Mouse (Mus musculus): ENCODE data around the gene Asb6. TPM values are rescaled to one million over a fixed set of nuclear protein-coding genes. Genes with fewer than 3 reads are reported as not detected.

Asb6 gene
- polyA plus RNA-seq, 1 experiment from 2014 or later: 42.5 TPM

DNA sequence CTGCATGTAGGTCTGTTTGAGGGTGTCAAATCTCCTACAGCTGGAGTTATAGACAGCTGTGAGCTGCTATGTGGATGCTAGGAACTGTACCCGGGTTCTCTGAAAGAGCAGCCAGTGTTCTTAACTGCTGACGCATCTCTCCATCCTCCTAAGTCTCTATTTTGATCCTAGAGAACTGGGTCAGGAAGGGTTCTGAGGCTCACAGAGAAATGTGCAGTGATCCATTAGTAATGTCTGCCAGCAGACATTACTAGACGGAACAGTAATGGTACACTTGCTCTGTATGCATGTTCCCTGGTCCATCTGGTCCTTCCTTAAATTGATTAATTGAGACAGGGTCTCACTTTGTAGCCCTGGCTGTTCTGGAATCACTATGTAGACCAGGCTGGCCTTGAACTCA, 30.7 kb downstream of the Asb6 start:
- H3K9me3 ChIP-seq (ENCODE audit: control insufficient read depth, low read length): no peaks in the 10 kb centered on the region
- H3K9ac ChIP-seq (ENCODE audit: low read length): no peak overlapping the region
- DNase-seq (ENCODE audit: low spot score) (no peak), ATAC-seq (replicated peaks; ENCODE audit: low FRiP score) (no peak)
- H3K27ac ChIP-seq (ENCODE audit: low read depth, low read length): no peak overlapping the region
- WGBS: 77% methylated on average over 3 of the region's 3 CpGs
- peaks cover 17% of the 10 kb centered on the region; the same call in 1 of the 2 replicates for H3K4me1 ChIP-seq (replicated peaks; ENCODE audit: control insufficient read depth, insufficient read depth, low read length)
- peaks cover 17% of the 10 kb centered on the region for H3K27me3 ChIP-seq (ENCODE audit: control insufficient read depth, insufficient read depth, low read length)
- H3K4me2 ChIP-seq (ENCODE audit: low read depth, low read length, severe bottlenecking): no peak overlapping the region
- no peaks in the 10 kb centered on the region for H3K36me3 ChIP-seq (ENCODE audit: control insufficient read depth, insufficient read depth, low read length)
- no peak overlapping the region for H3K4me3 ChIP-seq (ENCODE audit: low read depth, low read length)

DNA sequence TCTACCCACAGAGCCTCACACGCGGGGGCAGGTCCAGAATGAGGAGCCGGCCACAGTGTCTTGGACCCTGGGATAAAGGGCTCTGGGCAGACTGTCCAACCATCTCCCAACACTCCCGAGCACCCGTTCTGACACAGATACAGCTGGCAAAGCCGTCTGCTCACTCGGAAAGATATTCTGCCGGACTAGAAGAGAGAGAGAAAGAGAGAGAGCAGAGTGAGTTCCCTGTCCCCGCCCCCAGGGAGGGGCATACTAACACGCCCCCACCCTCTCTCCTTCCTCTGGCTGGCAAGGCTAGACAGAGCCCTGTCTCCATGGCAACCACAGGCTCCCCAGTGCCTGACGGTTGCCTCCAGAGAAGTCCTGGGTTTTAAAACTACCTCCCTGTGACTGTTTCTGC, 33.8 kb downstream of the Asb6 start:
- Histone ChIP-seq H3K9ac (ENCODE audit: low read length) (peak overlapping the region; percentile 32; the same call in 1 of the 2 replicates), H3K9me3 (ENCODE audit: control insufficient read depth, low read length) (no peaks in the 10 kb centered on the region), H3K4me2 (ENCODE audit: low read depth, low read length, severe bottlenecking) (peak overlapping the region; percentile 48), H3K36me3 (ENCODE audit: control insufficient read depth, insufficient read depth, low read length) (no peaks in the 10 kb centered on the region), H3K27me3 (ENCODE audit: control insufficient read depth, insufficient read depth, low read length) (peaks cover 10% of the 10 kb centered on the region), H3K27ac (ENCODE audit: low read depth, low read length) (peak overlapping the region; percentile 46; the same call in 1 of the 2 replicates), H3K4me1 (replicated peaks; ENCODE audit: control insufficient read depth, insufficient read depth, low read length) (peaks cover 15% of the 10 kb centered on the region), H3K4me3 (ENCODE audit: low read depth, low read length) (0 out of 2 replicates have a peak overlapping the region, but pooled peaks have one; percentile 2)
- peak; percentile 75 for ATAC-seq (replicated peaks; ENCODE audit: low FRiP score)
- WGBS: 6% methylated on average over 11 of the region's 11 CpGs
- peak; percentile 90 for DNase-seq (ENCODE audit: low spot score)

DNA sequence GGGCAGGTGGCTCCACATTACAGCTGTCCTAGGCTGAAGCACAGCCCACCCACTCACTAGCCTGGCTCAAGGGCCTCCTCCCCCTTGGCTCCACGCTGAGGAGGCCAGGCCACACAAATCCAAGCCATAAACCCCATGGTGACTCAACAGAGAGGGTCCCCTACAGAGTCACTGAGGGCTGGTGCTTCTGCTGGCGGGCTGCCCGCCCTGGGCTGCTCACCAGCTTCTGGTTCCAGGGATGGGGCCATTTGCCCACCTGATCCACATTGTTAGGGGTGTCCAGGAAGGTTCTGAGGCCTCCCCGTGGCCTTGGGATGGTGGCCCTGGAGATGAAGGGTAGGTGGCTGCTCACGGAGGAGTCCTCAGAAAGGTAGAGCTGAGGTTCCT, 34.3 kb downstream of the Asb6 start:
- peak; percentile 11; the same call in 1 of the 2 replicates for ATAC-seq (replicated peaks; ENCODE audit: low FRiP score)
- Histone ChIP-seq H3K9ac (ENCODE audit: low read length) (peak overlapping the region; percentile 42; the same call in 1 of the 2 replicates), H3K36me3 (ENCODE audit: control insufficient read depth, insufficient read depth, low read length) (no peaks in the 10 kb centered on the region), H3K4me3 (ENCODE audit: low read depth, low read length) (0 out of 2 replicates have a peak overlapping the region, but pooled peaks have one; percentile 2), H3K4me2 (ENCODE audit: low read depth, low read length, severe bottlenecking) (peak overlapping the region; percentile 48), H3K4me1 (replicated peaks; ENCODE audit: control insufficient read depth, insufficient read depth, low read length) (peaks cover 15% of the 10 kb centered on the region), H3K9me3 (ENCODE audit: control insufficient read depth, low read length) (no peaks in the 10 kb centered on the region), H3K27me3 (ENCODE audit: control insufficient read depth, insufficient read depth, low read length) (peaks cover 7% of the 10 kb centered on the region), H3K27ac (ENCODE audit: low read depth, low read length) (peak overlapping the region; percentile 46; the same call in 1 of the 2 replicates)
- 52% methylated on average over 5 of the region's 5 CpGs for WGBS
- DNase-seq (ENCODE audit: low spot score): no peak

DNA sequence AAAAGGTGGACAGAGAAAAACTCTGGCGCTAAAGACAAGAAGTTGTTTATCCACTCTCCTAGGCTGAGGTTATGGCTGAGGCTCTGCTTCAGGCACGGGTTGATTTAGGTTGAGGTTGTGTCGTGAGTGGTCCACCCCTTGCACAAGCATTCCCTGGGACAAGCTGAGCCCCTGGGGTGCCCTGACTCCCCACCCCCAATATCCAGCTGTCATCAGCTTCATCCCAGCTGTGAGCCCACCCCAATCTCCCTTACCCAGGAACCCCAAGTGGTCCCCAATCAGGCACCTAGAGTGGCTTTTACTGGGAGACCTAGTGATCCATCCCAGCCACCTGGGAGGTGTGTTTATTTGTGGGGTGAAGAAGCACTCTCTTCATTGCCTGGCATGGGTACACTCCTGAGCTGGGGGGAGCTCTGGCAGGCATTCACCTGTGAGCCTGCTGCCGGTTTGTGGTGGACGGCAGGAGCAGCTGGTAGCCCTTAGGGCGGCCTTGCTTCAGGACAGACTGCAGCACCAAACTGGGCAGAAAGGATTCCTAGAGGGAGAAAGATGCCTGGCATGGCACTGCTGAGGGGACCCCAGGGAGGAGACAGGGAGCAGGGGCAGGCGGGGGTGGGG, 34.8 kb downstream of the Asb6 start:
- Histone ChIP-seq H3K4me2 (ENCODE audit: low read depth, low read length, severe bottlenecking) (peak overlapping the region; percentile 67; the same call in 1 of the 2 replicates), H3K36me3 (ENCODE audit: control insufficient read depth, insufficient read depth, low read length) (no peaks in the 10 kb centered on the region), H3K4me3 (ENCODE audit: low read depth, low read length) (peak overlapping the region; percentile 32; the same call in 1 of the 2 replicates), H3K27me3 (ENCODE audit: control insufficient read depth, insufficient read depth, low read length) (peaks cover 2% of the 10 kb centered on the region; the same call in 1 of the 2 replicates), H3K4me1 (replicated peaks; ENCODE audit: control insufficient read depth, insufficient read depth, low read length) (peaks cover 15% of the 10 kb centered on the region), H3K9me3 (ENCODE audit: control insufficient read depth, low read length) (no peaks in the 10 kb centered on the region), H3K9ac (ENCODE audit: low read length) (peak overlapping the region; percentile 68; the same call in 1 of the 2 replicates), H3K27ac (ENCODE audit: low read depth, low read length) (no peak overlapping the region)
- ATAC-seq (replicated peaks; ENCODE audit: low FRiP score) (no peak), DNase-seq (ENCODE audit: low spot score) (no peak)
- 62% methylated on average over 7 of the region's 7 CpGs for WGBS

DNA sequence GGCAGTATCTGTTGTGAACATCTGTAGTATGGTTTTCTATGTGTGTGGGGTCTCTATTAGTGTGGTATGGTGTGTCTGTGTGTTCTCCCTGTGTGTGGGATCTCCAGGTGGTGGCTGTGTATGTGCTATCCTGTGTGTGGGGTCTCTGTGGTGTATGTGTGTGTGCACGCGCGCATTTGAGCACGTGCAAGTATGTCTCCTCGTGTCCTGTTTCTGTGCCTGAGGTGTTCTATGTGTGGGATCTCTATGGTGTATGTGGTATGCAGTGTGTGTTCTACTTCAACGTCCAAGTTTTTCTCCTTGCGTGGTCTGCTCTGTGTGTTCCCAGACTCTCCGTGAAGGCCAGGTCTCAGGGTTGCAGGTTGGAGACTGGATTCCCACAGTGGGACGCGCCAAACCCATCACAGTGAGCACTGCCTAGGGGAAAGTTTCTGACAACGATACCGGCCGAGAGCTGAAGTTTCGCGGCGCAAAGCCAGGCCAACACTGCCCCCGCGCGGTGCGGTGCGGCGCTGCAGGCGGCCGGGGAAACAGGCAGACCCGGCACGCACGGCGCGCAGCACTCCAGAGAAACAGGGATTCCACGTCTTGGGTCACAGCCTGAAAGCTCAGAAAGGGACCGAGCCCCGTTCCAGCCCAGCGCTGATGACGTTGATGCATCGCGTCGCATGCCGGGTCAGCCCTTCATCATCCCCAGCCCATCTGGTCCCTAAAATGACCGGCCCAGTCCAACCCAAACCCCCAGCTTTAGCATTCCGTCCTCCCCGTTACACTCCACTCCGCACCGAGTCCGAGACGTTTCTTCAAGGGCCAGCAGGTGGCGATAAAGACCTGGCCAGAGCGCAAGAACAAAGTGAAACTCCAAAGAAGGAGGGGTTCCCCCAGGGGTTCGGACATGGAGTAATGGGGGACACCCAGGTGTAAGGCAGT, 35.7 kb downstream of the Asb6 start:
- DNase-seq (ENCODE audit: low spot score): peak; percentile 98
- peak overlapping the region; percentile 67 for H3K4me2 ChIP-seq (ENCODE audit: low read depth, low read length, severe bottlenecking)
- no peaks in the 10 kb centered on the region for H3K27me3 ChIP-seq (ENCODE audit: control insufficient read depth, insufficient read depth, low read length)
- peak overlapping the region; percentile 32 for H3K4me3 ChIP-seq (ENCODE audit: low read depth, low read length)
- peak overlapping the region; percentile 68 for H3K9ac ChIP-seq (ENCODE audit: low read length)
- H3K27ac ChIP-seq (ENCODE audit: low read depth, low read length): peak overlapping the region; percentile 71
- 6% methylated on average over 48 of the region's 48 CpGs for WGBS
- no peaks in the 10 kb centered on the region for H3K9me3 ChIP-seq (ENCODE audit: control insufficient read depth, low read length)
- ATAC-seq (replicated peaks; ENCODE audit: low FRiP score): peak; percentile 76
- no peaks in the 10 kb centered on the region for H3K36me3 ChIP-seq (ENCODE audit: control insufficient read depth, insufficient read depth, low read length)
- peaks cover 15% of the 10 kb centered on the region for H3K4me1 ChIP-seq (replicated peaks; ENCODE audit: control insufficient read depth, insufficient read depth, low read length)

DNA sequence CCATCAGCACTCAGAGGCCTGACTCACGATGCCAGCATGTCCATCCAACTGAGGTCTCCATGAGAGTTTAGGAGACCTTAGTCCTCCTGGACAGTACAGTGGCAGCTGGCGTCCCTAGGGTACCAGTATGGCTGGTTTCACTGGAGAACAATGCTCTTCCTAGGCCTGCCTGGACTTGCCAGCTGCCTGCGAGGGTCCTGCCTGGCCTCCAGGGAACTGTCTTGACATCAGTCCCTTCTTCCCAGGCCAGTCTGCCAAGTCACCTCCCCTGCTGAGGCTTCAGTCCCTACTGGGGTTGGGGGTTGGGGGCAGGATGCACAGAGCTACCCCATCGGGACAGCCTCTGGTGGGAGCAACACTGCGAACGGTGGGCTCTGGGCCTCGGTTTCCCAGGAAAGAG, 38.1 kb downstream of the Asb6 start:
- Histone ChIP-seq H3K4me1 (replicated peaks; ENCODE audit: control insufficient read depth, insufficient read depth, low read length) (peaks cover 18% of the 10 kb centered on the region), H3K9ac (ENCODE audit: low read length) (no peak overlapping the region), H3K4me2 (ENCODE audit: low read depth, low read length, severe bottlenecking) (no peak overlapping the region), H3K36me3 (ENCODE audit: control insufficient read depth, insufficient read depth, low read length) (no peaks in the 10 kb centered on the region), H3K9me3 (ENCODE audit: control insufficient read depth, low read length) (no peaks in the 10 kb centered on the region), H3K4me3 (ENCODE audit: low read depth, low read length) (no peak overlapping the region), H3K27me3 (ENCODE audit: control insufficient read depth, insufficient read depth, low read length) (no peaks in the 10 kb centered on the region), H3K27ac (ENCODE audit: low read depth, low read length) (no peak overlapping the region)
- DNase-seq (ENCODE audit: low spot score): no peak
- 89% methylated on average over 7 of the region's 7 CpGs for WGBS
- ATAC-seq (replicated peaks; ENCODE audit: low FRiP score): no peak

DNA sequence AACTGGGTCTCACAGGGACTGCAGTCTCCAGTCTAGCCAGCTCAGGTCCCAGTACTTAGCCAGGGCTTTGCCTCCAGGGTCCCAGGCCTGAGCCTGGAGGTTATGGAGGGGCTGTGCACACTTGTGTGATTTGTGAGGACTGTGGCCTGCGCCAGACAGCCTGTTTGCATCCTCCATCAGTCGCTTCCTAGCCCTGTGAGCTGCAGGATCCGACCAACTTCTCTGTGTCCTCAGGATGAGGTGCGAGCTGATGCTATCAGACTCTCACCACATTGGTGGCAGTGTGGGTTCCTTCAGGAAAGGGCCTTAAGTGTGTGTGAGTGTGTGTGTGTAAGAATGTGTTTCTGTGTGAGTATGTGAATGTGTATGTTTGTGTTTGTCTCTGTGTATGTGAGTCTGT, 42.7 kb downstream of the Asb6 start:
- ATAC-seq (replicated peaks; ENCODE audit: low FRiP score) (no peak), DNase-seq (ENCODE audit: low spot score) (no peak)
- H3K9me3 ChIP-seq (ENCODE audit: control insufficient read depth, low read length): no peaks in the 10 kb centered on the region
- peaks cover 23% of the 10 kb centered on the region for H3K4me1 ChIP-seq (replicated peaks; ENCODE audit: control insufficient read depth, insufficient read depth, low read length)
- H3K4me2 ChIP-seq (ENCODE audit: low read depth, low read length, severe bottlenecking): 0 out of 2 replicates have a peak overlapping the region, but pooled peaks have one; percentile 5
- no peaks in the 10 kb centered on the region for H3K36me3 ChIP-seq (ENCODE audit: control insufficient read depth, insufficient read depth, low read length)
- H3K4me3 ChIP-seq (ENCODE audit: low read depth, low read length): no peak overlapping the region
- H3K9ac ChIP-seq (ENCODE audit: low read length): peak overlapping the region; percentile 35
- H3K27ac ChIP-seq (ENCODE audit: low read depth, low read length): peak overlapping the region; percentile 59
- WGBS: 60% methylated on average over 4 of the region's 4 CpGs
- no peaks in the 10 kb centered on the region for H3K27me3 ChIP-seq (ENCODE audit: control insufficient read depth, insufficient read depth, low read length)

DNA sequence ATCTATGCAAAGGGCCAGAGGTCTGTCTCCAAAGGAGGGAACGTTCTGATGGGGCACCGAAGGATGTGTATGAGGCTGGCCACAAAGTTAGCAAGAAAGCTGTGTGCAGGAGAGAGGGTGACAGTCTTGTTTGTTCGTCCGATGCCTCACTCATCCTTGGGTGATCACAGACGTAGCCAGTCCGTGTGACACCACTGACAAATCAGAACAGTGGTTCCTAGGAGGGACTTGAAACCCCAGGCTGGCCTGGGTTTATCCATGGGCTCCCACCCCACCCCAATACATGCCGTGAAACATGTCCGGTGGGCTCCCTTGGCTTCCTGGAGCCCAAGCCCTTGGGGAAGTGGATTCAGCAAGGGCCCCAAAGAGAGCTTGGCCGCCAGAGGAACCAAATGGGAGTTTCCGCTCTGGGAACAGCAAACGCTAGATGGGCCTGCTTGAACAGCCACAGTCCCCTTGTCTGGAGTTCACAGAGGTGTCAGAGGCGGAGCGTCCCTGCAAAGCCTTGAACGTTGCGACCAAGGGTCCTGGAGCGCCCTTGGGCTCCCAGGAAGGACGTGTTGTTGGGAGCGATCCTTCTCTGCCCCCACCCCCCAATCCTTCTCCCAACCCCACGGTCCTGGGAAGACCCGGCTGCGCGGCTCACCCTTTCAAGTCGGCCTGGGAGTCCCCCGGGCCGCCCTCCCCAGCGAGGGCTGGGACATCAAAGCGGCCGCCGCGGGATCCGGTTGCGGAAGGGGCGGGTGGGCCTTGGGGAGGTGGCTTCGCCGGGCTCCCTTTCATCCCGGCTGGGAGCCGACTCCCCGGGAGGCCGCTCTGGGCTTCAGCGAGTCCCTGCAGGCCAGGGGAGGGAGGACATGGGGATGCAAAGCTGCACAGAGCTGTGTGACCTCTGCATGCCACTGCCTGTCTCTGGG, 45.8 kb downstream of the Asb6 start:
- no peaks in the 10 kb centered on the region for H3K9me3 ChIP-seq (ENCODE audit: control insufficient read depth, low read length)
- H3K36me3 ChIP-seq (ENCODE audit: control insufficient read depth, insufficient read depth, low read length): no peaks in the 10 kb centered on the region
- H3K4me2 ChIP-seq (ENCODE audit: low read depth, low read length, severe bottlenecking): peak overlapping the region; percentile 47
- peak overlapping the region; percentile 9; the same call in 1 of the 2 replicates for H3K4me3 ChIP-seq (ENCODE audit: low read depth, low read length)
- no peaks in the 10 kb centered on the region for H3K27me3 ChIP-seq (ENCODE audit: control insufficient read depth, insufficient read depth, low read length)
- H3K9ac ChIP-seq (ENCODE audit: low read length): peak overlapping the region; percentile 56
- peak; percentile 77 for DNase-seq (ENCODE audit: low spot score)
- WGBS: 12% methylated on average over 36 of the region's 40 CpGs
- H3K4me1 ChIP-seq (replicated peaks; ENCODE audit: control insufficient read depth, insufficient read depth, low read length): peaks cover 24% of the 10 kb centered on the region
- peak overlapping the region; percentile 77 for H3K27ac ChIP-seq (ENCODE audit: low read depth, low read length)
- ATAC-seq (replicated peaks; ENCODE audit: low FRiP score): peak; percentile 55
